Mouse (Mus musculus): ENCODE measurements around the gene Sidt2. TPM values are rescaled to one million over a fixed set of nuclear protein-coding genes. Genes with fewer than 3 reads are reported as not detected.

The Sidt2 gene
- polyA plus RNA-seq, 1 experiment: 570 TPM

- Histone ChIP-seq H3K27ac (ENCODE audit: insufficient read depth, low read depth, low read length) (no peak overlapping the region), H3K36me3 (ENCODE audit: control insufficient read depth, insufficient read depth, low read length) (peaks cover 8% of the 10 kb centered on the region), H3K4me1 (ENCODE audit: control insufficient read depth, insufficient read depth, low read length) (no peaks in the 10 kb centered on the region), H3K4me3 (ENCODE audit: insufficient read depth, low read depth, low read length) (no peak overlapping the region), H3K27me3 (replicated peaks; ENCODE audit: control insufficient read depth, insufficient read depth, low read length) (no peaks in the 10 kb centered on the region)
- no peak for TF ChIP-seq POLR2A (IDR thresholded peaks at IDR 0.05; ENCODE audit: low read depth, low read length)
- TF ChIP-seq CTCF (conservative IDR thresholded peaks at IDR 0.05; ENCODE audit: insufficient read depth, insufficient read length, low read depth, low read length): no peak
- DNase-seq: no peak
These were observed 61.4 kb downstream of the Sidt2 start for GRCm38 (mm10) chr9:45893681-45894080.

Other genes starting within 250 kb of the Sidt2 start
- 14.6 and 17.8 TPM in 2 replicates for gene Cep164, start 126.6 kb downstream of the Sidt2 start, polyA plus RNA-seq (2012; rRNA removed)
- gene Bace1, start 116.7 kb downstream of the Sidt2 start, polyA plus RNA-seq (2012; rRNA removed): 26.8 and 31.7 TPM in 2 replicates
- gene Pcsk7, start 48.8 kb downstream of the Sidt2 start, polyA plus RNA-seq (2012; rRNA removed): 32.0 and 53.8 TPM in 2 replicates
- gene Rnf214, start 48.3 kb downstream of the Sidt2 start, polyA plus RNA-seq (2012; rRNA removed): 17.0 and 20.7 TPM in 2 replicates
- 50.3 and 93.5 TPM in 2 replicates for gene Tagln, start 19.2 kb downstream of the Sidt2 start, polyA plus RNA-seq (2012; rRNA removed)
- gene Pafah1b2, start 57.4 kb upstream of the Sidt2 start, polyA plus RNA-seq (2012; rRNA removed): 17.6 and 21.1 TPM in 2 replicates
- gene Sik3, start 57.6 kb upstream of the Sidt2 start, polyA plus RNA-seq (2012; rRNA removed): 29.2 and 32.2 TPM in 2 replicates